Mouse (Mus musculus) megakaryocyte, embryonic 14.5 days (primary cell): ENCODE measurements at regions not wholly inside any gene's neighbourhood (a gene's known extent, or its start where the extent isn't known, plus 50 kb on each side); places are given as distances from the start of the nearest gene placed in this dataset.

Experiments
- FLI1 ChIP-seq: IDR thresholded peaks from 2 replicates; pipeline ENCODE4 v1.6.1; 2012; ENCODE audit warnings: low read length, inconsistent platforms, mixed read lengths
- GATA1 ChIP-seq: IDR thresholded peaks from 3 replicates; pipeline ENCODE4 v1.6.1; 2012; ENCODE audit warnings: mixed read lengths, low read length, inconsistent platforms, borderline replicate concordance

DNA sequence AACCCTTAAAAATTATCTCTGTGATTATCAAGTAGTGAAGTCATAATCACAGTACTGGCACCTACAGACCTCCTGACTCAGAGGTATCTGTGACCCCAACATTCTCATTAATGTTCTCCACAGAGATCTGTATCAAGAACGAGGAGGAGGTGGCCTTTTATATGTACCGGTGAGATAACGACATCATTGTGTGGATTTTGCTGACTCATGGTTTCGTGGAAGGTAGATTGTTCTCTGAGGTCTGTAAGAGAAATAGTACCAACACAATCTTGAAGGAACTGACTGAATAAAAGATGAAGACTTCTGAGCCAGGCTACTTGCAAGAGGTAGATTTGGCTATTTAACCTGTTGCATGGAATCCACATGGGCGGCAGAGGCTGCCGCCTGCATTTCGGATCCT lies 216.3 kb upstream of the Aco1 start:
- TF ChIP-seq FLI1 (no peak), GATA1 (no peak)
